Mouse (Mus musculus): ENCODE results near the gene Nuf2. TPM values are rescaled to one million over a fixed set of nuclear protein-coding genes. Genes with fewer than 3 reads are reported as not detected.

Nuf2 gene
- total RNA-seq (2023) = 1.1 TPM

GRCm38 (mm10) chr1:169530876-169531701, at the start of gene Nuf2:
Nuf2 (minus strand) TSS chr1:169531464.

Other genes with a start within 250 kb of the Nuf2 start
- not detected for gene Rgs5, start 124.0 kb upstream of the Nuf2 start, total RNA-seq (2023)
- gene Rgs4, start 216.2 kb upstream of the Nuf2 start, total RNA-seq (2023) = not detected